Mouse (Mus musculus) erythroblast, embryonic 14.5 days (primary cell): ENCODE data around the gene Rab42.

Experiments used
- GATA1 ChIP-seq: IDR thresholded peaks from 2 replicates; pipeline ENCODE4 v1.6.1; 2012; ENCODE audit warnings: low read length, inconsistent platforms, mixed read lengths
- TAL1 ChIP-seq: IDR thresholded peaks from 3 replicates; pipeline ENCODE4 v1.6.1; 2012; ENCODE audit warnings: low read length, inconsistent platforms, mixed read lengths

GRCm38 (mm10) chr4:132269740-132270560 is 33.2 kb downstream of the Rab42 start:
- TF ChIP-seq GATA1 (no peak), TAL1 (no peak)
